Mouse (Mus musculus): ENCODE measurements around the gene Tspan12. TPM values are rescaled to one million over a fixed set of nuclear protein-coding genes. Genes with fewer than 3 reads are reported as not detected.
"Not testable (repeated sequence)": the region's sequence is repeated elsewhere in the genome, so short reads cannot be mapped to it uniquely, and the experiment has no call there.

Gene Tspan12
- total RNA-seq (2017), result 0.40 and 1.0 TPM in 2 replicates

DNA sequence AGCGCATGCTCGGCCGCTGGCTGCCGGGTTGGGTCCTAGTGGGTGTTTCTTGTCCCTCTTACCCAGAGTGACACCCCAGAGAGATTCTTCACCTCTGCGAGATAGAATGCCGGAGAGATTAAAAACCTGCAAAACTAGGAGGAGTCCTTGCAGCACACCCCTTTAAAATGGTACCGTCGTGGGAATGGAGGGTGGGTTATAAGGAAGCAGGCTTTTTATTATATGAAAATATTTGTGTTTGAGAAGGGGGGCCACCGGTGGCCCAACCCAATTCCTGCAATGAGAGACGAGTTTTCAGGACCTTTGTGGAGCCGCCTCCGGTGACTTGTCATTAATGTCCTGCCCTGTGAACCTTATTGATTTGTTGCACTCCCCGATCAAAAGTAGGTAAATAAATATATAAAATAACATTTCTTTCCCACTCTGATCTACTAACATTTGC is at the start of gene Tspan12:
Gene Tspan12 (minus strand): TSS at position 172 of the 442 bp plus-strand sequence.
- no peak for ATAC-seq (replicated peaks in 1 of 2; ENCODE audit: insufficient read depth in 1 of 2, low FRiP score in 2 of 2, low TSS enrichment in 1 of 2, low read depth in 1 of 2, poor library complexity in 2 of 2, severe bottlenecking in 2 of 2)

DNA sequence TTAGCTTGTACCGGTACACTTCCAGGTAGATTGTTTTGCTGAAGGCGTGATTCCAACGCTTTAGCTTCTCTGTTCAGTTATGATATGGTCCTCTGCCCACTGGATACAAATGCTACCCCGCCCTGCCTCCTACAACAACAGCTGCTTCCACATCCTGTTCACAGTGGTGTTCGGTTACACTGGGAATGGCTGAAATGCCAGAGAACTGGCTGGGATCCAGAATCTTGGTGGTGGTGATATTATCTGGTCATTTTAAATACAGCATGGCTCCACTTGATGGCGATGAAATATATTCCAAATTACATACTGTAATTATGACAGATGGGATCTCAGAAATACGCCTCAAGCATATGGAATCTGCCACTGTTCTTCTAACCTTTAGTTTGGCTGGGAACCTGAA is 42.1 kb upstream of the Tspan12 start:
- ATAC-seq (replicated peaks in 1 of 2; ENCODE audit: insufficient read depth in 1 of 2, low FRiP score in 2 of 2, low TSS enrichment in 1 of 2, low read depth in 1 of 2, poor library complexity in 2 of 2, severe bottlenecking in 2 of 2), result no peak

GRCm38 (mm10) chr6:21889101-21889500 is 36.8 kb upstream of the Tspan12 start:
- ATAC-seq (replicated peaks in 1 of 2; ENCODE audit: insufficient read depth in 1 of 2, low FRiP score in 2 of 2, low TSS enrichment in 1 of 2, low read depth in 1 of 2, poor library complexity in 2 of 2, severe bottlenecking in 2 of 2), result no peak

GRCm38 (mm10) chr6:21887971-21888370 is 35.7 kb upstream of the Tspan12 start:
- not testable (repeated sequence) for ATAC-seq (replicated peaks in 1 of 2; ENCODE audit: insufficient read depth in 1 of 2, low FRiP score in 2 of 2, low TSS enrichment in 1 of 2, low read depth in 1 of 2, poor library complexity in 2 of 2, severe bottlenecking in 2 of 2)

GRCm38 (mm10) chr6:21879496-21879895 is 27.2 kb upstream of the Tspan12 start:
- no peak for ATAC-seq (replicated peaks in 1 of 2; ENCODE audit: insufficient read depth in 1 of 2, low FRiP score in 2 of 2, low TSS enrichment in 1 of 2, low read depth in 1 of 2, poor library complexity in 2 of 2, severe bottlenecking in 2 of 2)

- ATAC-seq (replicated peaks in 1 of 2; ENCODE audit: insufficient read depth in 1 of 2, low FRiP score in 2 of 2, low TSS enrichment in 1 of 2, low read depth in 1 of 2, poor library complexity in 2 of 2, severe bottlenecking in 2 of 2), result no peak
Observed at GRCm38 (mm10) chr6:21867310-21867709, 15.0 kb upstream of the Tspan12 start.

- ATAC-seq (replicated peaks in 1 of 2; ENCODE audit: insufficient read depth in 1 of 2, low FRiP score in 2 of 2, low TSS enrichment in 1 of 2, low read depth in 1 of 2, poor library complexity in 2 of 2, severe bottlenecking in 2 of 2), result no peak
Observed at GRCm38 (mm10) chr6:21864179-21864578, 11.9 kb upstream of the Tspan12 start.

GRCm38 (mm10) chr6:21863561-21863960 is 11.2 kb upstream of the Tspan12 start:
- ATAC-seq (replicated peaks in 1 of 2; ENCODE audit: insufficient read depth in 1 of 2, low FRiP score in 2 of 2, low TSS enrichment in 1 of 2, low read depth in 1 of 2, poor library complexity in 2 of 2, severe bottlenecking in 2 of 2), result no peak

DNA sequence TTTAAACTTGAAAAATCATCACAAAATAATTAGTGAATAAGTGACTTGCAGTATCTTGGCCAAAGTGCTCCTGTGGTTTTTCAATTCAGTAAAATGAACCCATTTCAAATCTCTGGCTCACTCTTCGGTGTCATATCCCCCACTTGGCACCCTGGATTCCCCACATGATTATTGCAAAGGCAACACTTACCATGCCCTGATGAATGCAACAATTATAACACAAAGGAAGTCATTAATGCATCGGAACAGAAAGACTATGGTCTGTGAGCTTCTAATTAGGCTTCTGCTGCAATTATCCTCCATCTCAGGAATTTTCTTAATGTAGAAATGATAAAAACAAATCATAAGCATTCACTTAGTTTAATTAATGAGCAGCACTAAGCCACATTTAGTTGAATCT is 9.0 kb upstream of the Tspan12 start:
- no peak for ATAC-seq (replicated peaks in 1 of 2; ENCODE audit: insufficient read depth in 1 of 2, low FRiP score in 2 of 2, low TSS enrichment in 1 of 2, low read depth in 1 of 2, poor library complexity in 2 of 2, severe bottlenecking in 2 of 2)

- no peak for ATAC-seq (replicated peaks in 1 of 2; ENCODE audit: insufficient read depth in 1 of 2, low FRiP score in 2 of 2, low TSS enrichment in 1 of 2, low read depth in 1 of 2, poor library complexity in 2 of 2, severe bottlenecking in 2 of 2)
Observed at GRCm38 (mm10) chr6:21857843-21858242, 5.5 kb upstream of the Tspan12 start.

DNA sequence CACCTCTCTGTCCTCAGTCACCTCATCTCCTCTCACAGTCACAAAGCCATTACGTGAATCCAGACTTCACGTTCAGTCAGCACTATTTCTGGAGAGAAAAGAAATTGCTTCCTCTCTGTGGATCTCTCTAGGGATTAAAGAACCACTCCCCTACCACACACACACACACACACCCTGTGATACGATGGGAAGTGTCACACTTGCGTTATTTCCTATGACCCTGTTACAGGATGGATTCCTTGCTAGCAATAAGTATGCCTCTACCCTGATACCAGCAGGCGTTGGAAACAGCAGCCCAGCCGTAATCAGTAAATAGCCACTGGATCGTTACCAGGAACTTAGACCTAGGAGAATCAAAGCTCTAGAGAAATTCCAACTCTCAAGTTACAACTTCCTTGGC is 3.6 kb upstream of the Tspan12 start:
- ATAC-seq (replicated peaks in 1 of 2; ENCODE audit: insufficient read depth in 1 of 2, low FRiP score in 2 of 2, low TSS enrichment in 1 of 2, low read depth in 1 of 2, poor library complexity in 2 of 2, severe bottlenecking in 2 of 2), result no peak

GRCm38 (mm10) chr6:21853342-21853741 is 1.0 kb upstream of the Tspan12 start:
- ATAC-seq (replicated peaks in 1 of 2; ENCODE audit: insufficient read depth in 1 of 2, low FRiP score in 2 of 2, low TSS enrichment in 1 of 2, low read depth in 1 of 2, poor library complexity in 2 of 2, severe bottlenecking in 2 of 2), result no peak

- ATAC-seq (replicated peaks in 1 of 2; ENCODE audit: insufficient read depth in 1 of 2, low FRiP score in 2 of 2, low TSS enrichment in 1 of 2, low read depth in 1 of 2, poor library complexity in 2 of 2, severe bottlenecking in 2 of 2), result peak; percentile 69 to 79
Observed at GRCm38 (mm10) chr6:21851596-21852343, 545 bp downstream of the Tspan12 start.

GRCm38 (mm10) chr6:21851346-21851595 is 1.0 kb downstream of the Tspan12 start:
- ATAC-seq (replicated peaks in 1 of 2; ENCODE audit: insufficient read depth in 1 of 2, low FRiP score in 2 of 2, low TSS enrichment in 1 of 2, low read depth in 1 of 2, poor library complexity in 2 of 2, severe bottlenecking in 2 of 2), result peak; percentile 68 to 74; a peak in 1 of 4 replicates

GRCm38 (mm10) chr6:21850526-21851345 is 1.6 kb downstream of the Tspan12 start:
- ATAC-seq (replicated peaks in 1 of 2; ENCODE audit: insufficient read depth in 1 of 2, low FRiP score in 2 of 2, low TSS enrichment in 1 of 2, low read depth in 1 of 2, poor library complexity in 2 of 2, severe bottlenecking in 2 of 2), result no peak

GRCm38 (mm10) chr6:21848808-21849207 is 3.5 kb downstream of the Tspan12 start:
- no peak for ATAC-seq (replicated peaks in 1 of 2; ENCODE audit: insufficient read depth in 1 of 2, low FRiP score in 2 of 2, low TSS enrichment in 1 of 2, low read depth in 1 of 2, poor library complexity in 2 of 2, severe bottlenecking in 2 of 2)

GRCm38 (mm10) chr6:21839976-21840775 is 12.1 kb downstream of the Tspan12 start:
- ATAC-seq (replicated peaks in 1 of 2; ENCODE audit: insufficient read depth in 1 of 2, low FRiP score in 2 of 2, low TSS enrichment in 1 of 2, low read depth in 1 of 2, poor library complexity in 2 of 2, severe bottlenecking in 2 of 2), result no peak

DNA sequence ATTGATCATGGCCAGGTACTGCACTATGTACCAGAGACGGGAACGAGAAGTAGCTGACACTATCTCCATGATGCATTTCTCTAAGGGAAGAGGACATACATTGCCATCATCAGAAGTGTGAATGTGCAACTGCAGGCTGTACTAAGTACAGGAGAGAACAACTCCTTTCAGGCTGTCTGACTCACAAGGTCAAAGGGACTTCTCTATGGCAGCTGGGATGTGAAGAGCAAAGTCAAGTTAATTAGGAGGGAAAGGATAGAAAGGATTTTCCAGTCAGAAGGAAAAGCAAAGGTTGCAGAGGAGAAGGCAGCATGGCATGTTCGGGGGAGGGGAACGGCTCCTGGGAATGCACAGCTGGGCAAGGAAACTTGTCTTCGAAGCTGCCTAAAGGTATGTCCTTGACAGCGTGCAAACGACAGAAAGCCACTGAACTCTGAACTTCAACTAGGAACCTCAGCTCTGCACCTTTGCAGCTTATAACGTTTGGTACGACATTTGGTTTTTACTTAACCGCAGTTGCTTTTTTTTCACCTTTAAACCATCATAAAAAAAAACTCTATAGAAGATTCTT is 13.0 kb downstream of the Tspan12 start:
- no peak for ATAC-seq (replicated peaks in 1 of 2; ENCODE audit: insufficient read depth in 1 of 2, low FRiP score in 2 of 2, low TSS enrichment in 1 of 2, low read depth in 1 of 2, poor library complexity in 2 of 2, severe bottlenecking in 2 of 2)

Data from hematopoietic stem cell, adult 5-6 weeks (primary cell).